ENCODE assay signal across 11 mouse cellular contexts in the genomic region with DNA sequence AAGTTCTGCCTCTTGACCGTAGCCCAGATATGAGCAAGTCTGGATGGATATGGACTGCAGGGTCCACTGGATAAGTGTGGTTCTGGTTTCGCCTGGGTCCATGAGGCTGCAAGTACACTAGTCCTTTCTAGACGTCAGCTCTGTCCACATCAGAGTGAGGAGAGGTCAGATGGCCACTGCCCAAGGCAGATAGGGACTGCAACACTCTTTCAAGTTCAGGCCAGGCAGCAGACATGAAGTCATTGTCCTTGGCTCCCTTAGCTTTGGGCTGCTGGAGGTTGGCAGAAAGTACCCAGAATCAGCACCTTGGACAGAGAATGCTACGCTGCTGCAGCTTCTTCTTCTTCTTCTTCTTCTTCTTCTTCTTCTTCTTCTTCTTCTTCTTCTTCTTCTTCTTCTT. TPM values are rescaled to one million over a fixed set of nuclear protein-coding genes. Genes with fewer than 3 reads are reported as not detected.
DNase-seq lines count a peak whose midpoint lies in the region; ATAC-seq and TF ChIP-seq lines count a peak whose summit lies in the region.
"Had no signal": no experiment of that assay in that cellular context is flagged by ENCODE, and none has a peak within 500 bp of the region (broad histone marks: within the 10 kb centered on the region; RNA-seq: fewer than 3 reads in every experiment).

No protein-coding gene starts in this region.

- TF ChIP-seq RAD21 in CH12.LX (IDR thresholded peaks at IDR 0.05; ENCODE audit: low read depth, low read length): no peak

- no peaks in the 10 kb centered on the region for H3K27me3 ChIP-seq in kidney, adult 2 months (replicated peaks; ENCODE audit: control insufficient read depth, insufficient read depth, low read length)
- H3K27me3 ChIP-seq in CH12.LX (replicated peaks): peaks cover 61% of the 10 kb centered on the region
- no peaks in the 10 kb centered on the region for H3K27me3 ChIP-seq in embryonic facial prominence, embryonic 10.5 days (replicated peaks; ENCODE audit: low read depth, poor library complexity, severe bottlenecking)
- H3K27me3 ChIP-seq: heart, embryonic 15.5 days; lung, embryonic 15.5 days had no signal

- DNase-seq in kidney, postnatal 10 days: peak; percentile 45
- DNase-seq in kidney, adult 2 months: no peak
- DNase-seq in CH12.LX (ENCODE audit: extremely low read depth): peak; percentile 10
- peak; percentile 31 for DNase-seq in R1 (ENCODE audit: low read depth, low spot score)
- peak; percentile 20 for DNase-seq in embryonic facial prominence, embryonic 10.5 days (ENCODE audit: low spot score)
- DNase-seq in thymus, postnatal 25 days: no peak
- DNase-seq: thymus, adult 2 months had no signal

- TF ChIP-seq POLR2A in kidney, adult 2 months (IDR thresholded peaks at IDR 0.05; ENCODE audit: low read depth, low read length): no peak
- TF ChIP-seq POLR2A in CH12.LX (IDR thresholded peaks at IDR 0.05; ENCODE audit: low read depth, low read length): no peak

- no peak overlapping the region for H3K4me2 ChIP-seq in CH12.LX (ENCODE audit: insufficient read depth, low read depth, poor library complexity, severe bottlenecking)
- H3K4me2 ChIP-seq: heart, embryonic 15.5 days; lung, embryonic 15.5 days had no signal

- ATAC-seq in erythroid progenitor cell, adult 5-6 weeks (replicated peaks; ENCODE audit: low FRiP score, poor library complexity, severe bottlenecking): no peak

- dilution Hi-C loops in CH12.LX (cut with MboI; ENCODE audit: extremely low pct_ligation_motif_present, extremely low pct_unique_long_range_greater_than_20kb, low sequenced_read_pairs): no loop called here

- no peak overlapping the region for H3K4me3 ChIP-seq in kidney, adult 2 months (ENCODE audit: insufficient read depth, low read depth, low read length)
- H3K4me3 ChIP-seq in CH12.LX (replicated peaks in 1 of 3; ENCODE audit: low read depth in 2 of 3, low read length in 2 of 3, poor library complexity in 1 of 3): no peak overlapping the region
- H3K4me3 ChIP-seq in embryonic facial prominence, embryonic 10.5 days: no peak overlapping the region
- H3K4me3 ChIP-seq: heart, embryonic 15.5 days; lung, embryonic 15.5 days had no signal

- H3K9me3 ChIP-seq in CH12.LX (replicated peaks; ENCODE audit: low read length): no peaks in the 10 kb centered on the region
- H3K9me3 ChIP-seq in embryonic facial prominence, embryonic 10.5 days: no peaks in the 10 kb centered on the region
- H3K9me3 ChIP-seq: heart, embryonic 15.5 days; lung, embryonic 15.5 days had no signal

- WGBS in kidney, adult 2 months: 76% methylated on average over 4 of the region's 4 CpGs
- 67% methylated on average over 4 of the region's 4 CpGs for WGBS in embryonic facial prominence, embryonic 10.5 days

- no peaks in the 10 kb centered on the region for H3K36me3 ChIP-seq in kidney, adult 2 months (ENCODE audit: control insufficient read depth, insufficient read depth, low read length)
- H3K36me3 ChIP-seq in CH12.LX (replicated peaks in 1 of 2; ENCODE audit: control insufficient read depth in 1 of 2, insufficient read depth in 1 of 2, low read length in 1 of 2): no peaks in the 10 kb centered on the region
- H3K36me3 ChIP-seq in embryonic facial prominence, embryonic 10.5 days (replicated peaks): no peaks in the 10 kb centered on the region
- H3K36me3 ChIP-seq: heart, embryonic 15.5 days; lung, embryonic 15.5 days had no signal

- H3K79me2 ChIP-seq in CH12.LX (replicated peaks; ENCODE audit: control insufficient read depth, extremely low read depth, insufficient read depth, poor library complexity, severe bottlenecking): no peaks in the 10 kb centered on the region

- no peaks in the 10 kb centered on the region for H3K4me1 ChIP-seq in kidney, adult 2 months (ENCODE audit: control insufficient read depth, insufficient read depth, low read length)
- H3K4me1 ChIP-seq in CH12.LX (ENCODE audit: control insufficient read depth in 1 of 2, insufficient read depth in 2 of 2): no peaks in the 10 kb centered on the region
- peaks cover 8% of the 10 kb centered on the region; the same call in 1 of the 2 replicates for H3K4me1 ChIP-seq in embryonic facial prominence, embryonic 10.5 days
- H3K4me1 ChIP-seq: heart, embryonic 15.5 days; lung, embryonic 15.5 days had no signal

- no peak for TF ChIP-seq EP300 in CH12.LX (IDR thresholded peaks at IDR 0.05; ENCODE audit: low read length)

- in situ Hi-C loops in CH12.LX (cut with MboI; ENCODE audit: low pct_ligation_motif_present, low pct_unique_long_range_greater_than_20kb, low sequenced_read_pairs): loop anchor here (5.0 kb wide), 1 partner anchor 53 kb away; no protein-coding TSS in a partner anchor

- no peak for TF ChIP-seq CTCF in kidney, adult 2 months (conservative IDR thresholded peaks at IDR 0.05; ENCODE audit: insufficient read depth, insufficient read length, low read depth, low read length)
- TF ChIP-seq CTCF in CH12.LX (conservative IDR thresholded peaks at IDR 0.05 in 1 of 2, IDR thresholded peaks at IDR 0.05 in 1 of 2; ENCODE audit: low read depth in 2 of 2, low read length in 2 of 2): no peak

- H3K27ac ChIP-seq in kidney, adult 2 months (ENCODE audit: insufficient read depth, low read depth, low read length): no peak overlapping the region
- no peak overlapping the region for H3K27ac ChIP-seq in CH12.LX (ENCODE audit: insufficient read depth, low read depth)
- H3K27ac ChIP-seq in embryonic facial prominence, embryonic 10.5 days (replicated peaks): no peak overlapping the region
- H3K27ac ChIP-seq: heart, embryonic 15.5 days; lung, embryonic 15.5 days had no signal

- no peak overlapping the region for H3K9ac ChIP-seq in CH12.LX (ENCODE audit: insufficient read depth, low read depth)
- H3K9ac ChIP-seq: heart, embryonic 15.5 days; lung, embryonic 15.5 days had no signal

TF ChIP-seq in CH12.LX, 34 proteins besides CTCF, POLR2A, EP300 and RAD21:
- TF ChIP-seq SMC3 (IDR thresholded peaks at IDR 0.05; ENCODE audit: low read depth, low read length): no peak
- no peak for TF ChIP-seq KAT2A (IDR thresholded peaks at IDR 0.05; ENCODE audit: insufficient replicate concordance, low read length)
- TF ChIP-seq IRF4 (IDR thresholded peaks at IDR 0.05; ENCODE audit: low read depth, low read length): no peak

RNA-seq across cellular contexts. Expression of gene Tmem63c, which starts 19.0 kb away (rescaled TPM):
- polyA plus RNA-seq in kidney, adult 2 months (2012; rRNA removed): 0.10 and 0.19 TPM in 2 replicates
- total RNA-seq in CH12.LX (2012; rRNA removed) (0.04 and 0.08 TPM in 2 replicates), CH12.LX (2014; rRNA removed) (0.11 and 0.23 TPM in 2 replicates)
- 0.34 and 0.53 TPM in 2 replicates for polyA plus RNA-seq in CH12.LX (2012; ENCODE audit: insufficient read length, low read depth)
- polyA plus RNA-seq in embryonic facial prominence, embryonic 10.5 days (2016; fragmentation: Nextera tagmentation; extraction: Ambion mirVana): 0.13 and 0.25 TPM in 2 replicates
- not detected in 2 replicates for total RNA-seq in erythroid progenitor cell, adult 5-6 weeks (2015; ENCODE audit: low replicate concordance)
- total RNA-seq in erythroid progenitor cell, adult 5-6 weeks (2017; ENCODE audit: low replicate concordance): 0.53 TPM in 1 of 2 replicates, not detected in the other
- total RNA-seq: common myeloid progenitor, adult 5-6 weeks had no signal

RNA-seq across cellular contexts. Expression of gene Zdhhc22, which starts 49.9 kb away (rescaled TPM):
- 0.14 TPM in 1 of 2 replicates, not detected in the other for polyA plus RNA-seq in kidney, adult 2 months (2012; rRNA removed)
- not detected in 2 replicates for total RNA-seq in CH12.LX (2012; rRNA removed)
- not detected in 2 replicates for total RNA-seq in CH12.LX (2014; rRNA removed)
- not detected in 2 replicates for polyA plus RNA-seq in CH12.LX (2012; ENCODE audit: insufficient read length, low read depth)
- 0.05 and 0.06 TPM in 2 replicates for polyA plus RNA-seq in embryonic facial prominence, embryonic 10.5 days (2016; fragmentation: Nextera tagmentation; extraction: Ambion mirVana)
- total RNA-seq in erythroid progenitor cell, adult 5-6 weeks (2015; ENCODE audit: low replicate concordance): not detected in 2 replicates
- not detected in 2 replicates for total RNA-seq in erythroid progenitor cell, adult 5-6 weeks (2017; ENCODE audit: low replicate concordance)
- total RNA-seq: common myeloid progenitor, adult 5-6 weeks had no signal
- polyA plus RNA-seq: heart, embryonic 15.5 days had no signal

Comparison
In these comparisons a context has a peak if more than half of its experiments do, and no peak if none do; other contexts are left out.
1. DNase-seq: peak in kidney, postnatal 10 days (single experiment), CH12.LX (single experiment), R1 (single experiment) and embryonic facial prominence, embryonic 10.5 days (single experiment); none in kidney, adult 2 months (single experiment) and thymus, postnatal 25 days (single experiment).